Mouse (Mus musculus): Measurements from ENCODE around the gene Gm12800. TPM values are rescaled to one million over a fixed set of nuclear protein-coding genes. Genes with fewer than 3 reads are reported as not detected.

Gm12800 gene
- not detected for total RNA-seq (2023)

DNA sequence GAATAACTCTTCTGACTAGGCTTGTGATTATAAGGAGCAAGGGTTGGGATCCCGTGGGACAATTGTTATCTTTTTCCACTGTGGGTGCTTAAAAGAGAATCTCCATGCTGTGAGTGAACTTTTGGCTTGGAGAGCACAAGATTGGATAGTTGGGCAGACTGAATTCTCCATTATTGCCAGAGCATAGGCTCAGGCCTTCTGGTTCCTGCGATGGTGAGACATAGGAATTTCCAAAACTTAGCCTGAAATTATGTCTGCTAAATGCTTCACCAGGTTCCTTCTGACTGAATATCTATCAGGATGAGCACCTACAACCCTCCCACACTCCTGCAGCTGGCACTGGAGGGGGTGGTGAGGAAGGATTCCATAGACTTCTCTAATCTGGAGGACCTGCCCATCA is at the start of gene Gm12800:
Gm12800 (plus strand) TSS at position 301 of the 400 bp plus-strand sequence.

DNA sequence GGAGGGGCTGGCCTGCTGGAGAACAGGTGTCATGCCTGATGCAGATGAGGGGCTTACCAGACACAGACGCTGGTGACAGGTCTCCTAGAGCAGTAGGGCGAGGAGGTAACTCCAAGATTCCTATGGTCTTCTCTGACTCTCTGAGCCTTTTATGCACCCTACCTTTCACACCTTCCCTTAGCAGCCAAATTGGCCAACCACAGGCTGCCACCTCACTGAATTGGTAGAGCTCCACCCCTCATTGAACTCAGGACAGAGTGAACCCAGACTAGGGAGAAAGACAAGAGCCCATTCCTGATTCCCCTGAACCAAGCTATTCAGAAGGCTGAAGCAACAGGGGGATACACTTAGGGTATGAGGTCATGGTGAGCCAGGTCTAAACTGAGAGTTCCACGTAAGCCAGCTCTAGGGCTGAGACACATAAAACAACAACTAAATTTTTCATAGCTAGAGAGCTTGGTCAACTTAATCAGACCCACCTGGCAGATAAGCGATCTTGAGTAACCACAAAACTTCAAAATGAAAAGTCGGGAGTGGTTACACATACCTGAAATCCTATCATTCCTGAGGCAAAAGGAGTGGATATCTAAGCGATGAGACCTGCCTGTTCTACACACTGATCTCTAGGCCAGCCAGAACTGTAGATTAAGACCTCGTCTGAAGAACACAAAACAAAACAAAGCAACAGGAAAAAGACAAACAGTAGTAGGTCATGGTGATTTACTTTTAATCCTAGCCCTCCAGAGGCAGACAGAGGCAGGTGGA is 15.1 kb upstream of the Gm12800 start, which contains the start of gene C130073F10Rik:
C130073F10Rik (minus strand) TSS at position 134 of the 765 bp plus-strand sequence.

DNA sequence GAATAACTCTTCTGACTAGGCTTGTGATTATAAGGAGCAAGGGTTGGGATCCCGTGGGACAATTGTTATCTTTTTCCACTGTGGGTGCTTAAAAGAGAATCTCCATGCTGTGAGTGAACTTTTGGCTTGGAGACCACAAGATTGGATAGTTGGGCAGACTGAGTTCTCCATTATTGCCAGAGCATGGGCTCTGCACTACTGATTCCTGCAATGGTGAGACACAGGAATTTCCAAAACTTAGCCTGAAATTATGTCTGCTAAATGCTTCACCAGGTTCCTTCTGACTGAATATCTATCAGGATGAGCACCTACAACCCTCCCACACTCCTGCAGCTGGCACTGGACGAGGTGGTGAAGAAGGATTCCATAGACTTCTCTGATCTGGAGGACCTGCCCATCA is 31.2 kb downstream of the Gm12800 start, which contains the start of gene Gm12794:
Gm12794 (plus strand) TSS at position 301 of the 400 bp plus-strand sequence.

Other genes starting within 250 kb of the Gm12800 start
- gene Lepr, start 191.7 kb upstream of the Gm12800 start, total RNA-seq (2023), result not detected
- not detected for gene B020004J07Rik, start 65.1 kb upstream of the Gm12800 start, total RNA-seq (2023)
- gene C130073F10Rik, start 15.3 kb upstream of the Gm12800 start, total RNA-seq (2023), result not detected
- gene Gm12794, start 31.3 kb downstream of the Gm12800 start, total RNA-seq (2023), result not detected
- not detected for gene Gm12790, start 71.9 kb downstream of the Gm12800 start, total RNA-seq (2023)
- not detected for gene Gm12789, start 77.5 kb downstream of the Gm12800 start, total RNA-seq (2023)
- 100 to 1,000 TPM; 152 to 160 TPM for gene Pde4b, start 178.4 kb downstream of the Gm12800 start, total RNA-seq (2023)